Mouse (Mus musculus) MEL (cell line): ENCODE measurements around the gene Actn1. TPM values are rescaled to one million over a fixed set of nuclear protein-coding genes. Genes with fewer than 3 reads are reported as not detected.

Experiments used
- DNase-seq: peaks from one replicate; pipeline ENCODE4 v3.0.0; 2011; ENCODE audit warnings: low read depth, low spot score
- H3K27ac ChIP-seq: 2 replicates; pipeline ENCODE4 v1.5.1; 2012; ENCODE audit warnings: low read depth, mild to moderate bottlenecking, control low read depth, low read length, moderate library complexity; ENCODE audit not compliant: control insufficient read depth
- H3K27me3 ChIP-seq, 2 experiments: fragments of 150-350 bp in 1 of 2; sonication (generic) in 1 of 2; 2 replicates each; pipeline ENCODE4 v1.6.1; 2012; ENCODE audit warnings: low read length in 2 of 2, mild to moderate bottlenecking in 2 of 2, improper control_type of control experiment in 1 of 2, moderate library complexity in 1 of 2; ENCODE audit not compliant: insufficient read depth in 2 of 2, control insufficient read depth in 1 of 2
- H3K36me3 ChIP-seq, 2 experiments: 2 replicates each; pipeline ENCODE4 v1.6.1; 2012 to 2014; ENCODE audit warnings: low read length in 2 of 2, improper control_type of control experiment in 1 of 2, inconsistent platforms in 1 of 2, mild to moderate bottlenecking in 1 of 2; ENCODE audit not compliant: insufficient read depth in 2 of 2, control insufficient read depth in 1 of 2
- H3K4me1 ChIP-seq, 2 experiments: fragments of 150-350 bp in 1 of 2; sonication (generic) in 1 of 2; 2 replicates each; pipeline ENCODE4 v1.6.1; 2012; ENCODE audit warnings: low read length in 2 of 2, improper control_type of control experiment in 1 of 2, mild to moderate bottlenecking in 1 of 2; ENCODE audit not compliant: insufficient read depth in 2 of 2, control insufficient read depth in 1 of 2
- H3K4me3 ChIP-seq, 2 experiments: fragments of 150-350 bp in 1 of 2; sonication (generic) in 1 of 2; 2 replicates each; pipeline ENCODE4 v1.5.1; 2012; ENCODE audit warnings: low read depth in 2 of 2, low read length in 2 of 2, mild to moderate bottlenecking in 2 of 2, moderate library complexity in 2 of 2, control low read depth in 1 of 2, improper control_type of control experiment in 1 of 2; ENCODE audit not compliant: control insufficient read depth in 1 of 2, insufficient read depth in 1 of 2
- H3K79me2 ChIP-seq: 2 replicates; pipeline ENCODE4 v1.6.1; 2012; ENCODE audit warnings: mild to moderate bottlenecking, low read length, moderate library complexity; ENCODE audit not compliant: control insufficient read depth, poor library complexity, insufficient read depth
- H3K9ac ChIP-seq: 2 replicates; pipeline ENCODE4 v1.6.1; 2012; ENCODE audit warnings: low read depth, mild to moderate bottlenecking, control low read depth, low read length, moderate library complexity; ENCODE audit not compliant: control insufficient read depth, poor library complexity, severe bottlenecking
- H3K9me3 ChIP-seq: fragments of 150-350 bp; sonication (generic); replicated peaks from 2 replicates; pipeline ENCODE4 v1.6.1; 2012; ENCODE audit warnings: mild to moderate bottlenecking, low read length, improper control_type of control experiment, moderate library complexity; ENCODE audit not compliant: insufficient read depth
- E2F4 ChIP-seq: IDR thresholded peaks from 2 replicates; pipeline ENCODE4 v1.6.1; 2011; ENCODE audit warnings: low read depth, low read length, improper control_type of control experiment, borderline replicate concordance
- ELF1 ChIP-seq: IDR thresholded peaks from 2 replicates; pipeline ENCODE4 v1.6.1; 2014; ENCODE audit warnings: low read depth, mild to moderate bottlenecking, inconsistent platforms, low read length, improper control_type of control experiment, moderate library complexity
- ETS1 ChIP-seq: IDR thresholded peaks from 2 replicates; pipeline ENCODE4 v1.6.1; 2012; ENCODE audit warnings: low read depth, mild to moderate bottlenecking, inconsistent platforms, low read length, improper control_type of control experiment, moderate library complexity
- GABPA ChIP-seq: IDR thresholded peaks from 2 replicates; pipeline ENCODE4 v1.6.1; 2012; ENCODE audit warnings: low read depth, mild to moderate bottlenecking, inconsistent platforms, low read length, improper control_type of control experiment, moderate library complexity
- GATA1 ChIP-seq: IDR thresholded peaks from 2 replicates; pipeline ENCODE4 v1.6.1; 2011; ENCODE audit warnings: low read depth, low read length, improper control_type of control experiment
- MAFK ChIP-seq: IDR thresholded peaks from 2 replicates; pipeline ENCODE4 v1.6.1; 2011; ENCODE audit warnings: low read depth, mild to moderate bottlenecking, low read length, improper control_type of control experiment, borderline replicate concordance
- MAZ ChIP-seq: IDR thresholded peaks from 2 replicates; pipeline ENCODE4 v1.6.1; 2012; ENCODE audit warnings: low read depth, mild to moderate bottlenecking, inconsistent platforms, low read length, improper control_type of control experiment
- MYC ChIP-seq: IDR thresholded peaks from 2 replicates; pipeline ENCODE4 v1.6.1; 2011; ENCODE audit warnings: low read depth, mild to moderate bottlenecking, low read length, improper control_type of control experiment, moderate library complexity
- NRF1 ChIP-seq: IDR thresholded peaks from 2 replicates; pipeline ENCODE4 v1.6.1; 2014; ENCODE audit warnings: low read depth, mild to moderate bottlenecking, inconsistent platforms, low read length, improper control_type of control experiment, moderate library complexity; ENCODE audit not compliant: poor library complexity, insufficient read depth, severe bottlenecking
- POLR2A ChIP-seq, 2 experiments: IDR thresholded peaks; 2 replicates each; pipeline ENCODE4 v1.6.1; 2011 to 2012; ENCODE audit warnings: low read length in 2 of 2, mild to moderate bottlenecking in 2 of 2, control low read depth in 1 of 2, improper control_type of control experiment in 1 of 2, low read depth in 1 of 2, moderate library complexity in 1 of 2; ENCODE audit not compliant: control insufficient read depth in 1 of 2, insufficient read depth in 1 of 2, poor library complexity in 1 of 2
- POLR2AphosphoS5 ChIP-seq: IDR thresholded peaks from 2 replicates; pipeline ENCODE4 v1.6.1; 2012; ENCODE audit warnings: low read depth, borderline replicate concordance, mild to moderate bottlenecking, inconsistent platforms, low read length, moderate library complexity, mixed read lengths
- SIN3A ChIP-seq: IDR thresholded peaks from 2 replicates; pipeline ENCODE4 v1.6.1; 2012; ENCODE audit warnings: low read length, improper control_type of control experiment, inconsistent platforms
- UBTF ChIP-seq: IDR thresholded peaks from 2 replicates; pipeline ENCODE4 v1.6.1; 2012; ENCODE audit warnings: low read depth, mild to moderate bottlenecking, inconsistent platforms, low read length, improper control_type of control experiment, moderate library complexity, borderline replicate concordance; ENCODE audit not compliant: insufficient read depth
- USF2 ChIP-seq, 2 experiments: IDR thresholded peaks; 2 replicates each; pipeline ENCODE4 v1.6.1; 2011 to 2012; ENCODE audit warnings: improper control_type of control experiment in 2 of 2, low read length in 2 of 2, borderline replicate concordance in 1 of 2, inconsistent platforms in 1 of 2, low read depth in 1 of 2, mild to moderate bottlenecking in 1 of 2; ENCODE audit not compliant: insufficient read depth in 1 of 2
- ZC3H11A ChIP-seq: IDR thresholded peaks from 2 replicates; pipeline ENCODE4 v1.6.1; 2012; ENCODE audit warnings: low read depth, mild to moderate bottlenecking, inconsistent platforms, low read length, improper control_type of control experiment
- ZKSCAN1 ChIP-seq: IDR thresholded peaks from 2 replicates; pipeline ENCODE4 v1.6.1; 2012; ENCODE audit warnings: low read depth, mild to moderate bottlenecking, inconsistent platforms, low read length, improper control_type of control experiment, moderate library complexity
- ZNF384 ChIP-seq: IDR thresholded peaks from 2 replicates; pipeline ENCODE4 v1.6.1; 2012; ENCODE audit warnings: low read depth, mild to moderate bottlenecking, inconsistent platforms, low read length, improper control_type of control experiment
- polyA plus RNA-seq, 2 experiments: library from polyadenylated mRNA; stranded (reverse) in 1 of 2; unstranded in 1 of 2; fragments of >175 nt in 1 of 2; fragments of >200 nt in 1 of 2; gene quantifications; 2 replicates each; pipeline versions ENCODE4 v1.2.1 to v1.2.4; 2012; ENCODE audit warnings: low replicate concordance in 2 of 2, low read depth in 1 of 2; ENCODE audit not compliant: insufficient read length in 2 of 2, insufficient read depth in 1 of 2, missing spikeins in 1 of 2
- total RNA-seq: library from RNA; depleted of rRNA; stranded (reverse); fragments of 300-350 nt; gene quantifications from 2 replicates; pipeline ENCODE4 v1.2.3, GENCODE M21; 2012

The Actn1 gene
- total and polyA plus RNA-seq, 3 experiments: 7.8 to 27.0 TPM; not detected in 1

DNA sequence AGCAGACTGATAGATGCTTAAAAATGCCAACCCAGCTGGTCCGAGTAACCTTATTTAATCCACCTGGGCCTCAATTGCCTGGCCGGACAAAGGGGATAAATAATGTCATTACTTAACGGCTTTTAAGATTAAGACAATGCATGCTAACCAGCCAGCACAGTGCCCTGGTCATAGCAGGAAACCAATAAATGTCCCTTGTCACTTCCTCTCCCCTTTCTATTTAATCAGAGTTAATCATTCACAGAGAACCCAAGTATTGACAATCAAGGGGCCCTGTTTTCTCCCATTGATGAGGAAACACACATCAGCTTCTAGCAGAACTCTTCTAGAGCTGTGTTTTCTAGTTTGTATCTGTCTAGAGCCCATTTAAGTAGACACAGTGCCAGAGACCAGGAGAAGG lies 41.4 kb downstream of the Actn1 start:
- H3K27ac ChIP-seq: no peak overlapping the region
- H3K4me3 ChIP-seq: no peak overlapping the region
- TF ChIP-seq SIN3A: no peak
- TF ChIP-seq E2F4: no peak
- TF ChIP-seq ELF1: no peak
- TF ChIP-seq USF2 (IDR thresholded peaks at IDR 0.05; ENCODE audit: borderline replicate concordance in 1 of 2, insufficient read depth in 1 of 2, low read depth in 1 of 2, low read length in 2 of 2): no peak
- no peak for TF ChIP-seq MAFK
- TF ChIP-seq GABPA: no peak
- TF ChIP-seq GATA1: no peak
- no peak for TF ChIP-seq POLR2AphosphoS5
- TF ChIP-seq NRF1: no peak
- no peak for TF ChIP-seq ZNF384
- no peak for TF ChIP-seq MYC
- TF ChIP-seq ZC3H11A: no peak
- TF ChIP-seq POLR2A (IDR thresholded peaks at IDR 0.05; ENCODE audit: control insufficient read depth in 1 of 2, insufficient read depth in 1 of 2, low read depth in 1 of 2, low read length in 2 of 2, poor library complexity in 1 of 2): no peak
- H3K4me1 ChIP-seq: peaks cover 17 to 30% of the 10 kb centered on the region in 2 experiments
- no peak for DNase-seq
- H3K9ac ChIP-seq: no peak overlapping the region
- H3K79me2 ChIP-seq: no peaks in the 10 kb centered on the region
- peaks cover 0 to 18% of the 10 kb centered on the region in 2 experiments; a peak in 2 of 4 replicates for H3K36me3 ChIP-seq
- H3K9me3 ChIP-seq: no peaks in the 10 kb centered on the region
- H3K27me3 ChIP-seq: no peaks in the 10 kb centered on the region

DNA sequence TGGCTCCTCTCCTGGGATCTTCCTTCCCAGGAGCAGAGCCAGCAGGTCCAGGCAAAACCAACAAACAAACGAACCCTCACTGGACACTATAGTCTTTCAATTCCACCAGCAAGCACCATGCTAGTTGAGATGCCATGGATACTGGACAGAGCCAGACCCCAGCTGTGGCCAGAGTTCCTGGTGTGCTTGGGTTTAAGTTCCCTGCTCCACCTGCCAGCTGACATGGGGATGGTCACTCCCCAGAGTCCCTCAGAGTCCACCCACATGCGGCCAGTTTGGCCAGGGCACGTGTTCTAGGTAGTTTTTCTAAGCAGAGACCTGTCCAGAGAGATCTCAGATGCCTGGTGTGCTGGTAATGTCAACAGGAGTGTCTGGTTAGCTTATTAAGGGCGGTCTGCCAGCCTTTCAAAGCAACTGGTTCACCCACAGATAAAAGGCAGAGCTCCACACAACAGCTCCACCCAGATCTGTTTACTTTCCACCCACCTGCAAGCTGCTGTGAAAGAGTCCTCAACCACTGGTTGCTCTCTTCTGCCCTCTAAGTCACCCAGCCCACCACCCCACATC lies 42.0 kb downstream of the Actn1 start:
- TF ChIP-seq ELF1 (no peak), ZKSCAN1 (no peak), MAZ (no peak), ETS1 (no peak), MYC (no peak), GATA1 (0 out of 2 replicates have a peak, but pooled peaks have one; percentile 25), UBTF (no peak)
- H3K27me3 ChIP-seq: no peaks in the 10 kb centered on the region
- no peaks in the 10 kb centered on the region for H3K79me2 ChIP-seq
- H3K9me3 ChIP-seq: no peaks in the 10 kb centered on the region
- DNase-seq: peak; percentile 49
- H3K4me3 ChIP-seq: no peak overlapping the region
- H3K9ac ChIP-seq: no peak overlapping the region
- H3K4me1 ChIP-seq: peaks cover 13 to 30% of the 10 kb centered on the region in 2 experiments
- peaks cover 0 to 19% of the 10 kb centered on the region in 2 experiments; a peak in 2 of 4 replicates for H3K36me3 ChIP-seq
- H3K27ac ChIP-seq: no peak overlapping the region
